Mouse (Mus musculus): ENCODE measurements around the gene Serinc3.

DNA sequence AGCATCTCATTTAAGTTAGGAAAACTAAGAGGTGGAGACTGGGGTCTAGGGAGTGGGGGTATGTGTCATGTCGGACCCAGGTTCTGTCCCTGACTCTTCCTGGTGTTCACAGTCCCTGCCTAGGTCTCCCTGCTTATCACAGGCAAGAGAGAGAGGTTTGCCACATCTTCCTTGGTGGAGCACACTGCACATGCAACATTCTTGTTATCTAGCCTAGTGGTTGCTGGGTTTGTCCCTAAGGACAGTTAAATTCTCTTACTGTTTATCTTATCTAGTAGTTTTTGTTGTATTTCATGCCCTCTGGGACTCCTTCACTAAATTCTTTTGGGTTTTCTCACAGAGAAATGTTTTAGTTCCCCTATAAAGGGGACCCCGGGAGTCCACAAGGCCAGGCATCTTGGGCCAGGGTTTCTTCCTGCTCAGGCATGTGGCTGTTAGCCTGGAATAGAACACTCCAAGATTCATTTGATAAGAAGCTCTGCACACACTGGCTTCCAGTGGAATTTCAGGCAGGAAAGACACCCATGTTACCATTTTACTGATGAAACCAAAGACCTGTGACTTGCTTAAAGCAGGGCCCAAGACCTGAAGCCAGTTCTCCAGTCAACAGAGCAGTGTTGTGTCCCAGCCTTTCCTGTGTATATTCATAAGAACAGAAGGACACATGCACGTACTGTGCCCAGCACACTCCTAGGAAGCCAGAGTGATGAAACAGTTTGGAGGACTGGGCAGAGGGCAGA lies 48.1 kb upstream of the Serinc3 start:
- TF ChIP-seq POLR2A (IDR thresholded peaks at IDR 0.05; ENCODE audit: borderline replicate concordance, insufficient read depth, low read length) (no peak), CTCF (IDR thresholded peaks at IDR 0.05; ENCODE audit: borderline replicate concordance, insufficient read depth, low read depth, low read length) (no peak)

All from cerebellum, adult 2 months (tissue).